Mouse (Mus musculus): Measurements from ENCODE around the gene Sema6c. TPM values are rescaled to one million over a fixed set of nuclear protein-coding genes. Genes with fewer than 3 reads are reported as not detected.

Sema6c gene
- polyA plus RNA-seq, 1 experiment from 2014 or later = 2.9 TPM

GRCm38 (mm10) chr3:95140289-95140595, 20.0 kb upstream of the Sema6c start:
- Histone ChIP-seq H3K9me3 (replicated peaks; ENCODE audit: low read length) (no peaks in the 10 kb centered on the region), H3K4me3 (replicated peaks; ENCODE audit: low read depth, low read length) (no peak overlapping the region), H3K4me1 (replicated peaks; ENCODE audit: insufficient read depth, low read length) (peaks cover 7% of the 10 kb centered on the region; the same call in 1 of the 2 replicates), H3K36me3 (ENCODE audit: insufficient read depth, low read length) (peaks cover 7% of the 10 kb centered on the region), H3K27ac (no peak overlapping the region), H3K9ac (ENCODE audit: low read depth, low read length) (no peak overlapping the region), H3K27me3 (ENCODE audit: insufficient read depth, low read length) (no peaks in the 10 kb centered on the region), H3K4me2 (ENCODE audit: low read length) (no peak overlapping the region)
- no peak for TF ChIP-seq CTCF (IDR thresholded peaks at IDR 0.05; ENCODE audit: low read depth)
- WGBS = 70% methylated on average over 18 of the region's 18 CpGs
- no peak for DNase-seq (ENCODE audit: low spot score)
- ATAC-seq (replicated peaks; ENCODE audit: low FRiP score, low read depth) = no peak; the same call in 1 of the 2 replicates

GRCm38 (mm10) chr3:95140795-95141194, 19.5 kb upstream of the Sema6c start:
- H3K4me3 ChIP-seq (replicated peaks; ENCODE audit: low read depth, low read length) = no peak overlapping the region
- WGBS = 95% methylated on average over 6 of the region's 6 CpGs
- H3K36me3 ChIP-seq (ENCODE audit: insufficient read depth, low read length) = peaks cover 7% of the 10 kb centered on the region
- H3K9ac ChIP-seq (ENCODE audit: low read depth, low read length) = no peak overlapping the region
- ATAC-seq (replicated peaks; ENCODE audit: low FRiP score, low read depth) (no peak), DNase-seq (ENCODE audit: low spot score) (no peak)
- H3K4me1 ChIP-seq (replicated peaks; ENCODE audit: insufficient read depth, low read length) = 0 out of 2 replicates have a peak, but pooled peaks cover 1% of the 10 kb centered on the region
- H3K4me2 ChIP-seq (ENCODE audit: low read length) = no peak overlapping the region
- no peak for TF ChIP-seq CTCF (IDR thresholded peaks at IDR 0.05; ENCODE audit: low read depth)
- no peak overlapping the region for H3K27ac ChIP-seq
- no peaks in the 10 kb centered on the region for H3K27me3 ChIP-seq (ENCODE audit: insufficient read depth, low read length)
- H3K9me3 ChIP-seq (replicated peaks; ENCODE audit: low read length) = no peaks in the 10 kb centered on the region

GRCm38 (mm10) chr3:95141474-95141873, 18.8 kb upstream of the Sema6c start:
- H3K4me3 ChIP-seq (replicated peaks; ENCODE audit: low read depth, low read length) = no peak overlapping the region
- no peak for DNase-seq (ENCODE audit: low spot score)
- WGBS = 94% methylated on average over 9 of the region's 9 CpGs

GRCm38 (mm10) chr3:95141952-95142616, 18.2 kb upstream of the Sema6c start, which contains the start of gene Tnfaip8l2:
Gene Tnfaip8l2, minus strand, starts transcription at chr3:95142360.
- Histone ChIP-seq H3K4me3 (replicated peaks; ENCODE audit: low read depth, low read length) (no peak within 1 kb of the TSS), H3K27ac (no peak within 1 kb of the TSS), H3K4me2 (ENCODE audit: low read length) (no peak within 1 kb of the TSS), H3K9ac (ENCODE audit: low read depth, low read length) (no peak within 1 kb of the TSS), H3K4me1 (replicated peaks; ENCODE audit: insufficient read depth, low read length) (no peaks in the 10 kb centered on the region), H3K9me3 (replicated peaks; ENCODE audit: low read length) (no peaks in the 10 kb centered on the region), H3K27me3 (ENCODE audit: insufficient read depth, low read length) (no peaks in the 10 kb centered on the region), H3K36me3 (ENCODE audit: insufficient read depth, low read length) (peaks cover 7% of the 10 kb centered on the region)
- DNase-seq (ENCODE audit: low spot score) (no peak), ATAC-seq (replicated peaks; ENCODE audit: low FRiP score, low read depth) (no peak)
- 86% methylated on average over 10 of the region's 10 CpGs for WGBS
- no peak for TF ChIP-seq CTCF (IDR thresholded peaks at IDR 0.05; ENCODE audit: low read depth)

More at GRCm38 (mm10) chr3:95141474-95141873, 18.8 kb upstream of the Sema6c start:
- TF ChIP-seq CTCF (IDR thresholded peaks at IDR 0.05; ENCODE audit: low read depth) = no peak
- no peak overlapping the region for H3K9ac ChIP-seq (ENCODE audit: low read depth, low read length)
- H3K36me3 ChIP-seq (ENCODE audit: insufficient read depth, low read length) = peaks cover 7% of the 10 kb centered on the region
- no peaks in the 10 kb centered on the region for H3K9me3 ChIP-seq (replicated peaks; ENCODE audit: low read length)
- no peaks in the 10 kb centered on the region for H3K4me1 ChIP-seq (replicated peaks; ENCODE audit: insufficient read depth, low read length)
- no peak overlapping the region for H3K4me2 ChIP-seq (ENCODE audit: low read length)
- no peaks in the 10 kb centered on the region for H3K27me3 ChIP-seq (ENCODE audit: insufficient read depth, low read length)
- H3K27ac ChIP-seq = no peak overlapping the region
- no peak for ATAC-seq (replicated peaks; ENCODE audit: low FRiP score, low read depth)

GRCm38 (mm10) chr3:95142617-95143011, 17.6 kb upstream of the Sema6c start:
- peaks cover 7% of the 10 kb centered on the region for H3K36me3 ChIP-seq (ENCODE audit: insufficient read depth, low read length)
- ATAC-seq (replicated peaks; ENCODE audit: low FRiP score, low read depth) (peak; percentile 52; the same call in 1 of the 2 replicates), DNase-seq (ENCODE audit: low spot score) (peak; percentile 87)

GRCm38 (mm10) chr3:95147924-95148323, 12.3 kb upstream of the Sema6c start:
- TF ChIP-seq CTCF (IDR thresholded peaks at IDR 0.05; ENCODE audit: low read depth) = no peak
- no peaks in the 10 kb centered on the region for H3K4me1 ChIP-seq (replicated peaks; ENCODE audit: insufficient read depth, low read length)
- no peak overlapping the region for H3K27ac ChIP-seq
- no peak overlapping the region for H3K4me2 ChIP-seq (ENCODE audit: low read length)
- no peak overlapping the region for H3K4me3 ChIP-seq (replicated peaks; ENCODE audit: low read depth, low read length)
- no peaks in the 10 kb centered on the region for H3K36me3 ChIP-seq (ENCODE audit: insufficient read depth, low read length)
- WGBS = 45% methylated on average over 3 of the region's 3 CpGs
- no peak overlapping the region for H3K9ac ChIP-seq (ENCODE audit: low read depth, low read length)
- no peak for DNase-seq (ENCODE audit: low spot score)
- H3K9me3 ChIP-seq (replicated peaks; ENCODE audit: low read length) = no peaks in the 10 kb centered on the region
- H3K27me3 ChIP-seq (ENCODE audit: insufficient read depth, low read length) = no peaks in the 10 kb centered on the region
- no peak for ATAC-seq (replicated peaks; ENCODE audit: low FRiP score, low read depth)

More at GRCm38 (mm10) chr3:95142617-95143011, 17.6 kb upstream of the Sema6c start:
- H3K9me3 ChIP-seq (replicated peaks; ENCODE audit: low read length) = no peaks in the 10 kb centered on the region
- no peak overlapping the region for H3K9ac ChIP-seq (ENCODE audit: low read depth, low read length)
- H3K27ac ChIP-seq = no peak overlapping the region
- peak; percentile 94 for TF ChIP-seq CTCF (IDR thresholded peaks at IDR 0.05; ENCODE audit: low read depth)
- 9% methylated on average over 5 of the region's 5 CpGs for WGBS
- no peak overlapping the region for H3K4me2 ChIP-seq (ENCODE audit: low read length)
- H3K4me3 ChIP-seq (replicated peaks; ENCODE audit: low read depth, low read length) = no peak overlapping the region
- H3K27me3 ChIP-seq (ENCODE audit: insufficient read depth, low read length) = no peaks in the 10 kb centered on the region
- H3K4me1 ChIP-seq (replicated peaks; ENCODE audit: insufficient read depth, low read length) = no peaks in the 10 kb centered on the region

Measured in kidney, postnatal 0 days (tissue).